Mouse (Mus musculus) adrenal gland, postnatal 10 days (tissue): ENCODE data around the gene Sh2d1b1. TPM values are rescaled to one million over a fixed set of nuclear protein-coding genes. Genes with fewer than 3 reads are reported as not detected.
A peak's percentile ranks its signal among the peaks of the same experiment; 100 is the strongest.
"Not testable (repeated sequence)": the region's sequence is repeated elsewhere in the genome, so short reads cannot be mapped to it uniquely, and the experiment has no call there.

ENCODE experiments used
- DNase-seq: peaks from one replicate; pipeline ENCODE4 v3.0.0; 2021; ENCODE audit warnings: mixed read lengths
- long read RNA-seq, 2 experiments: library from polyadenylated mRNA; stranded (forward); transcript quantifications; one replicate each; pipeline ENCODE4 v2.0.0; 2021
- total RNA-seq, 2 experiments: library from RNA; stranded (reverse); gene quantifications; 2 replicates each; pipeline ENCODE4 v1.2.3; 2021

Sh2d1b1 gene
- under 1 TPM in 1 of 2 experiments, not detected in 1; 0.18 TPM for total RNA-seq
- long read RNA-seq, experiment 1: 0 reads
- long read RNA-seq, experiment 2: 0 reads

DNA sequence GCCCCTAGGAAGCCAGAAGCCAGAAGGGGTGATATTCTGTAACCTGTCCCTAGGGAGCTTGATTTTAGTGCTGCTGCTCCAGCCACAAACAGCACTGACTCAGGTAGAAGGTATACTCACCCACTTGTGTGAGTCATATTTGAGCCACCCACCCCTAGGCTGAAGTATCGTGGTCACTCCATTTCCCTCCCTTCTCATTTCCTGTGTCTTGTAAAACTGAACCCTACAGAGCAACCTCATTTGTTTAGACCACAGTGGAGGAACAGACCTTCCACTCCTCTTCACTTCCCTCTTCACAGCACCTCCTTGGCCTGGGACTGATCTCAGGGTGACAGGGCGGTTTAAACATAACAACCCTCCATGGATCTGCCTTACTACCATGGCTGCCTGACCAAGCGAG is at the start of gene Sh2d1b1:
Gene Sh2d1b1, plus strand, starts transcription at position 305 of the 400 bp plus-strand sequence.
- DNase-seq: no peak

GRCm38 (mm10) chr1:170232688-170233087 is 44.4 kb upstream of the Sh2d1b1 start, which contains the start of gene Sh2d1b2:
Sh2d1b2 (plus strand) TSS chr1:170232749.
- not testable (repeated sequence) for DNase-seq

- DNase-seq: no peak
These were observed 32.1 kb upstream of the Sh2d1b1 start for GRCm38 (mm10) chr1:170245016-170245415.

GRCm38 (mm10) chr1:170254893-170255559 is 22.1 kb upstream of the Sh2d1b1 start:
- no peak for DNase-seq

GRCm38 (mm10) chr1:170255560-170255910 is 21.6 kb upstream of the Sh2d1b1 start:
- DNase-seq: peak; percentile 90

GRCm38 (mm10) chr1:170270281-170270680 is 6.8 kb upstream of the Sh2d1b1 start:
- DNase-seq: no peak

GRCm38 (mm10) chr1:170270696-170271095 is 6.4 kb upstream of the Sh2d1b1 start:
- no peak for DNase-seq

- DNase-seq: no peak
These were observed 3.9 kb upstream of the Sh2d1b1 start for GRCm38 (mm10) chr1:170273252-170273651.

DNA sequence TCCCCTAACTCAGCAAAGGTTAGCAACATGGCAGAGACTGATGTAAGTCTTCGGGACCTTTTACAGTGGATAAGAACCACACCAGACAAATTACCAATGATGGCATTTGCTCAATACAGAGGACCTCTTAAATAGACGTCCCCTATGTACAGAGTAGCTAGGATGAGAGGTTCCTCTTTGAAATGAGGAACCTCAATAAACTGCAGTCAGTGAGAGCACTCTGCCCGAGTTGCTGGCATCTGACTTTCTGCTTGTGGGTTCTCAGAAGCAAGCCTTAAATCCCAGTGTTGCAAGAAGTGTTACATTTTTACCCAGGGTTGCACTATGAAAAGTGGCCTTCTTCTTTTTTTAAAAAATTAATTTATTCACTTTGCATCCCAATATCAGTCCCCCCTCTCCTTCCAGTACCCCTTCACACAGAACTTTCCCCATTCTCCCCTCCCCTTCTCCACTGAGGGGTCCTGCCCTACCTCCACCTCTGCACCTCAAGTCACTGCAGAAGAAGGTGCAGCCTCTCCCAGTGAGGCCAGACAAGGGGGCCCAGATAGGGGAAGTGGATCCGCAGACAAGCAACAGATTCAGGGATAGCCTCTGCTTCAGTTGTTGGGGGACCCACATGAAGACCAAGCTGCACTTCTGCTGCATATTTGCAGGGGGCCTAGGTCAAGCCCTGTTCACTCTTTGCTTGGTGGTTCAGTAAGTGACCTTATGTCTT is 5.5 kb downstream of the Sh2d1b1 start:
- DNase-seq: no peak

- peak; percentile 61 for DNase-seq
These were observed 15.3 kb downstream of the Sh2d1b1 start for GRCm38 (mm10) chr1:170292239-170292951.

- no peak for DNase-seq
These were observed 16.1 kb downstream of the Sh2d1b1 start for GRCm38 (mm10) chr1:170293257-170293656.

DNA sequence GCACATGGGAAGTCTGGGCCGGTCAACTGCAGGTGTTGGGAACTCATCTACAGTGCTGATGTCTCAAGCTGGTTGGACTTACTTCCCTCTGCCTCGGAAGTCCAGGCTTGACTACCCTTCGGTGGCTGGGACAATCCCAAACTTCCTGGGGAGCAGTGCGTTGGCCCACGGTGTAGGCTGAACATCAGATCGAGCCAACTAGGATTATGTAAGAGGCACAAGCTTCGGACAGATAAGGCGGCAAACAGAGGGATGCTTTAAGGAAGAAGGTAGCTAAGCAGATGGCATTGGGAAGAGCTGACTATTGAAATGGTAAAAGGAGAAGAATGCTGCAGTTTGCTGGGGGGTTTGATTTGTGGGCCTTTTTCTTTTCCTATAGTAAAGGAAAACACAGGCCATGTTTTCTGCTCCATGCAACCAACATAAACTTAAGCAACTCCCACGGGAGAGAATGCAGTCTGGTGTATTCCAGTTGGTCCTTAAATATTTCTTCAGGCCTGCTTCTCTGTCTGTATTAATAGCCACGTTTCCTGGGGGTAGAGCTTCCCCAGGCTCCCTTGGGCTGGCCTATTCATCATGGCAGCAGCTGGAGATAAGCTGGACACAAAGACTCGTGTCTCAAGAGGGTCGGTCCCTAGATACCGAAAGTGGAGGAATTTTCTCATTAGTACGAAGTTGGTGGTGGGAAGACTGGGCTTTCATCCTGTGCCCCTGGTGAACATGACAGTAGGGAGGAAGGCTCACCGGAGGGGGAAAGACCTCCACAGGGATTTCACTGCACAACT is 17.9 kb downstream of the Sh2d1b1 start:
- DNase-seq: no peak

- no peak for DNase-seq
These were observed 22.4 kb downstream of the Sh2d1b1 start for GRCm38 (mm10) chr1:170299496-170299895.

DNA sequence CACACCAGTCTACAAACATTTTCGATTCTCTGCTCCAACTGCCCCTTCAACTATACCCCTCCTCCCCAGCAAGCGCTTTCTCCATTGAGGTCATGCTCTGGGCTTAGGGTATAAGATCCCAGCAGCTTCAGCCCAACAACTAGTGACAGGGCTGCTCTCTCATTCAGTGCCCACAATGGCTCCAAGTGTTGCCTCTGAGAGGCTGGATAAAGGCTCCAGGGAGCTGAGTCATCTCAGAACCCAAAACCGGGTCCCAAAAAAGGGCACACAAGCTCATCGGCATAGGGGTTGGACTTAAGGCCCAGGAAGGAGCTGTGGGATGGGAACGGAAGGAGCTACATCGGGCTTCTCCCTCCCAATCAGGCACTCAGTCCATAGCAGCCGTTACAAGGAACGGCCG is 24.6 kb downstream of the Sh2d1b1 start:
- no peak for DNase-seq

GRCm38 (mm10) chr1:170302456-170302855 is 25.3 kb downstream of the Sh2d1b1 start:
- no peak for DNase-seq

DNA sequence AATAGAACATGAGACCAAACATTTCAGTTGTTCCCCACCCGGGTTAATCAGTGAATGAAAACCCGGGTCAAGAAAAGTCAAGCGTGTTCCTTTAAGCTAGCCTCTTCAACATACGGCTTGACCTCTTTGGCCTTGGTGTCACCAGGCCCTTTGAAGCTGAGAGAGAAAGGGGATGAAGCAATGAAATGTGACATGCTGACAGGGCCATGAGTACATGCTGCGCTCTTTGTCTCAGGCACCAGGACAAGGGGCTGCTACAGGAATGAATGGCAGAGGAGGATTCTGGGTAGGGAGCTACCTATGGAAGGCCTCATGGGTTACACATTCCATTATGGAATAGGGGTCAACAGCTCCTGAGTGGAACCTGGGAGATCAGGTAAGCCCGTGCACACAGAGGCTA is 26.0 kb downstream of the Sh2d1b1 start:
- no peak for DNase-seq

DNA sequence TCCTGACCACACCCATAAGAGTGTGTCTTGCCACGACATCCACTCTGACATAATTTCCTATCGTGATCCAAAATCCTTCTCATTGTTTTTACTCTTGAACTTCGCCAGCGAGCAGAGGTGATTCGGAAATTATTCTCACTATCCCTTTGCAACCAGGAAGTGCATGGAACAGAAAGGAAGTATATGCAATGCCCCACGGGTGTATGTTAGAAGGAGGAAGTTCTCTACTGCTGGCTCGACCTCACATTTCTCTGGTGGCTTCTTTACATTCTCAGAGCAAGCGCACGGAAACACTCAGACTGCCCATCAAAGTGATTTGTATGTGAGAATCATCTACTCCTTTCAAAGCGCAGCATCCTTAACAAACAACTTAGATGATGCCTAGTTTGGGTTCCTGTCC is 27.9 kb downstream of the Sh2d1b1 start:
- no peak for DNase-seq

DNA sequence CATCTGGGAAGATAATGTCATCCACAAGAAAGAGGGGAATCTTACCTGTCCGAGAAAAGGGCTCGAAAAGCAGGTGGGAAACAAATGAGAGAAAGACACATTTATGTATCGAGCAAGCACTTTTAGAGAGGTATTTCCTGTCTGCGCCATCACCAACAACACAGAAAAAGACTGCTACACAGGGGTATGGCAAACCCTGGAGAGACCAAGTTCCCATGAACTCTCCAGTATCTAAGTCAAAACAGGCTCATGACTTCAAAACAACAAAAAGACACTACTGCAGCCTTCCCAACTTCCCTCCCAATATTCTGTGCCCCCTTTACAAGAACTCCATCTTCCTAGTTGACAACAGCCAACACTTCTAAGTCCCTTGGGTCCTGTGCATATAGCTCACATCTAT is 29.1 kb downstream of the Sh2d1b1 start, which contains the start of gene Gm7694:
Gene Gm7694, minus strand, starts transcription at position 101 of the 400 bp plus-strand sequence.
- DNase-seq: no peak

- no peak for DNase-seq
These were observed 31.4 kb downstream of the Sh2d1b1 start, which contains the start of gene Spata46 for GRCm38 (mm10) chr1:170308503-170308902. Spata46 (plus strand) TSS chr1:170308803.

- no peak for DNase-seq
These were observed 34.3 kb downstream of the Sh2d1b1 start for GRCm38 (mm10) chr1:170311431-170311830.

DNA sequence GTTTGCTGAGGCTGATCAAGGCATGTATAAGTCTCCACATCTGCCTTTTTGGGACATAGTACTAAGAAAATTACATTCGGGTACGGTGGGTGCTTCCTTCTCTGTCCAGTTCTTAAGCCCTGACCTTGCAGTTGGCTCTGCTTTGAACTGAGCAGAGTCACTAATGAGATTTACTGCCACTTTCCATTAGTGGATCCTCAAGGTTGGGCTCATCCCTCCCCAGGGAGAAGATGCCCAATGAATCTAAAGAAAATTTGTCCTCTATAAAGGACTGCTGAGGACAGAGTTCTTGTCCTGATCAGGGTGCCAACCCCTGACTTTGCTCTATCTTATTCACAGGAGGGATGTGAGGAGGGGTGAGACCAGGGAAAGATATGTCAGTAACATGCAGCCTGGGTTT is 44.9 kb downstream of the Sh2d1b1 start:
- peak; percentile 19 for DNase-seq

DNA sequence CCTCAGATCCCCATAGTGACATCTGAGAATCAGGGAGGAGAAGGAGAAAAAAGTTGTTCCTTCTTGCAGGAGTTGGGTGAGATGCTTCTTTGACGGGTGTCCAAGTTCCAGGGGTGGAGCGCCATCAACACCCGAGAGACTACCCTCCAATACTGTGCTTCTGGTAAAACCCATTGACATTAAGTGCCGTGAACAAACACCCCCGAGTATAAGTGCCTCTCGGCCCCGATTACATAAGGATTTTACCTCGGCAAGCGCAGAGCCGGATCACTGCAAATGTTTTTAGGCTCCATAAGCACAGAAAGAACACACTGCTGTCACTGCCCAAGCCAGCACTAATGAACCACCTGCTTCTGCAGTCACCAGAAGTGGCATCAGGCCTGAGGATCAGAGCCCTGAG is 45.9 kb downstream of the Sh2d1b1 start:
- no peak for DNase-seq
